In the genomic region with DNA sequence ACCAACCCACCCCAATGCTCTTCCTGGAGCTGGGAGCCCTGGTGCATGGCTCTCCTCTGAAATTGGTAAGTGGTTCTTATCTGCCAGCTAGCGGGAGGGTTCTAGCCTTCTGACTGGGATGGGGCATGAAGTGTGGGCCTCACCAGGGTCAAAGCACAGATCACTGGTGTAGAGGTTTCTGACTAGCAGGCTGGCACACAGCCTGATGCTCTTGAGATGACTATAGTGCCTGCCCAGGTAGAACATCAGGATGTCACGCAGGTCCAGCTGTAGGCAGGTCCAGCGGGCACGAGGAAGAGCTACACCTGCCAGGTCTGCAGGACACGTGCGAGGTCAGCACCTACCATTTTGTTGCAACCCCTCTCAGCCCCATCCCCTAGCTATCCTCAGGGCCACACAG, we compare ENCODE assay signal across 1 mouse cellular context.
TF ChIP-seq lines count a peak whose summit lies in the region.

No protein-coding gene starts in this region.

TF ChIP-seq in MEL, 35 proteins besides CTCF, POLR2A, EP300 and RAD21 (continued from another document):
- TF ChIP-seq NRF1 (IDR thresholded peaks at IDR 0.05; ENCODE audit: insufficient read depth, low read depth, low read length, poor library complexity, severe bottlenecking), result no peak
- no peak for TF ChIP-seq GATA1 (IDR thresholded peaks at IDR 0.05; ENCODE audit: low read depth, low read length)
- no peak for TF ChIP-seq TCF12 (IDR thresholded peaks at IDR 0.05; ENCODE audit: low read depth, low read length)
- TF ChIP-seq UBTF (IDR thresholded peaks at IDR 0.05; ENCODE audit: borderline replicate concordance, insufficient read depth, low read depth, low read length), result no peak
- no peak for TF ChIP-seq MYB (IDR thresholded peaks at IDR 0.05; ENCODE audit: low read depth, low read length)
- TF ChIP-seq RCOR1 (IDR thresholded peaks at IDR 0.05; ENCODE audit: low read depth, low read length), result no peak
- TF ChIP-seq POLR2AphosphoS2 (IDR thresholded peaks at IDR 0.05; ENCODE audit: low read length), result no peak
- TF ChIP-seq CHD2 (IDR thresholded peaks at IDR 0.05; ENCODE audit: low read length), result no peak
- no peak for TF ChIP-seq SIN3A (IDR thresholded peaks at IDR 0.05; ENCODE audit: low read length)
- TF ChIP-seq E2F4 (IDR thresholded peaks at IDR 0.05; ENCODE audit: borderline replicate concordance, low read depth, low read length), result no peak
- no peak for TF ChIP-seq MAX (IDR thresholded peaks at IDR 0.05; ENCODE audit: low read length)
- no peak for TF ChIP-seq USF2 (IDR thresholded peaks at IDR 0.05; ENCODE audit: borderline replicate concordance in 1 of 2, insufficient read depth in 1 of 2, low read depth in 1 of 2, low read length in 2 of 2)
- no peak for TF ChIP-seq MAFK (IDR thresholded peaks at IDR 0.05; ENCODE audit: borderline replicate concordance, low read depth, low read length)
- no peak for TF ChIP-seq ZNF384 (IDR thresholded peaks at IDR 0.05; ENCODE audit: low read depth, low read length)
TF ChIP-seq in MEL: peak in this region for 0.
